Mouse (Mus musculus) brain, embryonic 14.5 days (tissue): Measurements from ENCODE around the gene Egln2. TPM values are rescaled to one million over a fixed set of nuclear protein-coding genes. Genes with fewer than 3 reads are reported as not detected.

Experiments
- DNase-seq: peaks from one replicate; pipeline ENCODE4 v3.0.0-alpha.2; 2011; ENCODE audit warnings: low read depth
- CTCF ChIP-seq: fragments of 200-500 bp; IDR thresholded peaks from 2 replicates; pipeline ENCODE4 v1.5.1; 2012; ENCODE audit warnings: inconsistent platforms, mild to moderate bottlenecking, moderate library complexity, borderline replicate concordance; ENCODE audit not compliant: insufficient read depth, insufficient read length; ENCODE audit errors: extremely low read depth
- POLR2A ChIP-seq: fragments of 200-500 bp; IDR thresholded peaks from 2 replicates; pipeline ENCODE4 v1.6.1; 2012; ENCODE audit warnings: mild to moderate bottlenecking, inconsistent platforms, borderline replicate concordance; ENCODE audit not compliant: poor library complexity, insufficient read depth, insufficient read length, severe bottlenecking; ENCODE audit errors: extremely low read depth
- polyA plus RNA-seq: library from polyadenylated mRNA; depleted of rRNA; stranded (reverse); fragments of >200 nt; gene quantifications from 2 replicates; pipeline ENCODE4 v1.2.3, GENCODE M21; 2012

Gene Egln2
- polyA plus RNA-seq, 1 experiment = 129 TPM

DNA sequence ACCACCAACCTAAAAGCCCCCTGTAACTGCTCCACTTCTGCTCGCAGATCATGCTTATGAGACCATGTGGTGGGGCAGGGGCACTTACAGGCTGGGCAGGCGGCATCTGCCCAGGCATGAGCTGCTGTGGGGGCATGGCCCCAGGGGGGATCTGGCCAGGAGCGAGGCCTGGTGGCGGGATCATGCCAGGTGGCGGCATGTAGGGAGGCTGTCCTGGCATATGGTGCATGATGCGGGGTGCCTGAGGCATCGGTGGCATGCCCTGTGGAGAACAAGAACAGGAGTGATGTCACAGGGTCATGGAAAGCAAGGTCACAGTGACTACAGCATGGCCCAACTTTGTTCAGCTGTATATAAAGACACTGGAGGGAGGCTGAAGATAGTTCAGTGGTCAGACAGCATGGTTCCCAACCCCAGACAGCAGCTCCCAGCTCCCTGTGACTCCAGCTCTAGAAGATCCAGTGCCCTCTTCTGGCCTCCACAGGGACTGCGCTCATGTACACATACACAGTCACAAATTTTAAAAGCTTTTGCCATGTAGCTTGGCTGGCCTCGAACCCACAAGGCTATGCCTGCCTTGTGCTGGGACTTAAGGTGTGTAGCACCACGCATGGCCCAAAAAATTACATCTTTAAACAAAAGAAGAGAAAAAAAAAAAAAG, 22.8 kb upstream of the Egln2 start:
- TF ChIP-seq CTCF = peak; percentile 36; the same call in 1 of the 2 replicates
- TF ChIP-seq POLR2A = no peak
- no peak for DNase-seq

DNA sequence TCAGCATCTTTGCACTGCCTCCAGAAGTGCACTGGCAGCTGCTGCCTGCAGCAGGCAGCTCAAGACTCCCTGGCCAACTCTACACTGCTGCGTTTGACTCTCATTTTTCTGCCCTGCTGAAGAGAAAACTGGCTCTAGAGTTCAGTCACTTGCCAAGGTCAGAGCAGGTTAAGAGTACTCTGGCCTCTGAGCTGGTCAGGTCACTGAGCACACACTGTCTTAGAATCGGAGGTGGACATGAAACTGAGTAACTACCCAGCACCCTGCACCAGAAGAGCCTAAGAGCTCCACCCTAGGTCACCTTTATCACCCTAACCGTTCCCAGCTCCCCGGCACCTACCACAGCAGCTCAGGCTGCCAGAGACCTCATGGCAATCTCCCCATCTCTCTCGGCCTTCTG, 19.4 kb upstream of the Egln2 start:
- DNase-seq = no peak

DNA sequence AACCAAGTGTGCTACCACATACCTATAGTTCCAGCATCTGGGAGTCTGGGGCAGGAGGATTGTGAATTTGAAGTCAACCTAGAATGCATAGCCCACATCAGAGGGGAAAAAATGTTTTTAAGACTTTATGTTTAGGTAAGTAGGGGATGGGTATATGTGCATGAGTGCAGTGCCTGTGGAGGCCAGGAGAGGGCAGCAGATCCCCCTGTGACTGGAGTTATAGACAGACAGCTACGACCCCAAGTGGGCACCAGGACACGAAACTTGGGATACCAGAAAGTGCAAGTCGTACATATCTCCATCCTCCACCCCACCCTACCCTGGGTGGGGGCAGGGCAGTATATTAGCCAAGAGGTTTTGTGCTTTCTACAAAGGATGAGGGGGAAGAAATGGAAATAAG, 18.4 kb upstream of the Egln2 start:
- peak; percentile 40 for DNase-seq
- TF ChIP-seq POLR2A (no peak), CTCF (peak; percentile 73)

More for the DNA sequence above, 19.4 kb upstream of the Egln2 start:
- TF ChIP-seq CTCF (no peak), POLR2A (no peak)

DNA sequence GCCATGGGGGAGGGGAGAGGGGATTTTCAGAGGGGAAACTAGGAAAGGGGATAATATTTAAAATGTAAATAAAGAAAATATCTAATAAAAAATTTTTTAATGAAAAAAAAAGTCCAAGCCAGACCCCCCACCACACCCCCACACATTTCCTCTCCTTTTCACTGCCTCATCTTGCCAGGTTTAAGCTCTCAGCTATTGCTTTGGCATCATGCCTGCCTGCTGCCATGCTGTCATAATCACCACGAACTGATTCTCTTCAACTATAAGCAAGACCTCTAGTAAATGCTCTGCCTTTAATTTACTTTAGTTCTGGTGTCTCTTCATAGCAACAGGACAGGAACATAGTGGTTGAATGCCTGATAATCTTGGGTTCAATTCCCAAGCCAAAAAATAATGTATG, 15.9 kb upstream of the Egln2 start:
- no peak for TF ChIP-seq CTCF
- no peak for TF ChIP-seq POLR2A
- peak; percentile 42 for DNase-seq

DNA sequence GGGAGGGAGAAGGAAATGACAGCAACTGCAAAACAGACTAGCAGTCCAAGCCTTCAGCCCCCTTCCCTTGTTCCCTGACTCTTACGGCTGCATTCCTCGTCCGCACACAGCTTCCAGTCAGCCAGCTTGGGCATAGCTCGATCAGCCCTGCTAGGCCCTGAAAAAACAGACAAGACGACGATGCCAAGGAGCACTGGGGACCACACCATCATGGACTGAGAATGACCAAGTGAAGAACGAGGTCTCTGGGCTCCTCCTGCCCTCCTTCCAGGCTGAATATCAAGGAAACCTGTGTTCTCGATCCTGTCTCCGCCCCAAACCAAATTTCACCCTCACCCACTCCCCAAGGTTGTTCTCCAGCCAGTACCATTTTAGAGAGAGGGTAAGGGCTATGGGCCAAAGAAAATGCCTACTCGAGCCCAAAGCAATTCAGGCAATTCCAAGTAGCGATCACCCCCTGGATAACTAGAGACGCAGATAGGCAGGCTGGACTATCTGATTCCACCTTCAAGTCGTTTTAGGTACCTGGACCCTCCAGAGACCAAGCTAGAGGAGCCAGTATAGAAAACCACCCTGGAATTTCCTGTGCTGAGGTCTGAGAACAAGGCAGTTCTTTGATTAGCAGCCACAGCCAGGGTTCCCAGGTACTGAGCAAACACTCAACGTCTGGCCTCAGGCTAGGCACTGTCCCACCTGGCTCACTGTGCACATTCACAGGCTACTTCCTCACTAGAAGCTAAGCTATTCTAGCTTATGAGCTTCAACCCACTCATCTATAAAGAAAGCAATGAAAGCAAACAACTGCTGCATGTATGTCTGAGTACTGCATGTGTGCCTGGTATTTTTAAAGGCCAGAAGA, 14.5 kb upstream of the Egln2 start, which contains the start of the genes Gm21983 and Mia:
Gm21983 (minus strand) TSS at position 250 of the 859 bp plus-strand sequence.
Mia (minus strand) TSS at position 321 of the 859 bp plus-strand sequence.
- TF ChIP-seq POLR2A = no peak
- no peak for TF ChIP-seq CTCF
- DNase-seq = no peak

DNA sequence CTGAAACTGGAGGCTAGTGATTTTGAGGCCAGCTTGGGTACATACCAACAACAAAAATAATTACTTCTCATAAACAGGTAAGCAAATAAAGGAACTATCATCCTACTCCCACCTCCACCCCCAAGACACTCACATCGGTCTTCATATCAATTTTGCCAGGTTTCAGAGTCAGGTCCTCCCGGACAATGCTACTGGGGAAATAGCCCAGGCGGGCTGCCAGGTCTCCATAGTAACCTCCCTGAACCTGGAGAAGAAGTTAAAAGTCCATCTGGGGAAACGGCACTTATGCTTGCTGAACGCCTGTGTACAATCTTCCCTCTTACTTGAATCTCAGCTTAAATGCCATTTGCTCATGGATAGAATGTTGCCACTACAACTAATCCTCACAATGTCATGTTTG, 13.4 kb upstream of the Egln2 start:
- TF ChIP-seq POLR2A (no peak), CTCF (no peak)
- peak; percentile 55 for DNase-seq

DNA sequence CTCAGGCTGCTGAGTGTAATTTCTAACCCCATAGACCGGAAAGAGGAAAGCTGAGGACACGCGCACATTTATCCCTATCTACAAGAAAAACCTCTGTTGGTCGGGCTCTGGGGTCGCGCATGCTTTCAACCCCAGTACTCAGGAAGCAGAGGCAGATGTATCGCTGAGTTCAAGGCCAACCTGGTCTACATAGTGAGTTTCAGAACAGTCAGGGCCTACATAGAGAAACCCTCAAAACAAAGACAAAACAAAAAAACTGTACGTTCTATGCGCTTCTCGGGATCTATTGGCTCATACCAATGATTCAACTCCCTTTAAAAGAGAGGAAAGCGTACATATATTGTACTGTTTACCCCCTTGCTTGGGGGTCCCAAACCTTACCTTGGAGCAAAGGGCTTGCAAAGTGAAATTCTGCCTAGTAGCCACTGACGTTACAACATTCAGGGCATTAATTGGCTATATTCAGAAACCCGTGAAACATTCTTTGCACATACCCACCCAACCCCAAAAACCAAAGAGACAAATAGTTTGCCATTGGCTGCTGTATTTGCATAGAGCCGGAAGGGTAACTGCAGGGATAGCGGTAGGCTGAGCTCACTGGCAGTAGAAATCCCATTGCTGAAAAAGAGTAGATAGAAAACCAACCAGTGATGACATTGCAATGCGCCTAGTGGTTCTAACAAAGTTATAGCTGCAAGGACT, 12.8 kb upstream of the Egln2 start:
- DNase-seq = no peak
- TF ChIP-seq CTCF = no peak

DNA sequence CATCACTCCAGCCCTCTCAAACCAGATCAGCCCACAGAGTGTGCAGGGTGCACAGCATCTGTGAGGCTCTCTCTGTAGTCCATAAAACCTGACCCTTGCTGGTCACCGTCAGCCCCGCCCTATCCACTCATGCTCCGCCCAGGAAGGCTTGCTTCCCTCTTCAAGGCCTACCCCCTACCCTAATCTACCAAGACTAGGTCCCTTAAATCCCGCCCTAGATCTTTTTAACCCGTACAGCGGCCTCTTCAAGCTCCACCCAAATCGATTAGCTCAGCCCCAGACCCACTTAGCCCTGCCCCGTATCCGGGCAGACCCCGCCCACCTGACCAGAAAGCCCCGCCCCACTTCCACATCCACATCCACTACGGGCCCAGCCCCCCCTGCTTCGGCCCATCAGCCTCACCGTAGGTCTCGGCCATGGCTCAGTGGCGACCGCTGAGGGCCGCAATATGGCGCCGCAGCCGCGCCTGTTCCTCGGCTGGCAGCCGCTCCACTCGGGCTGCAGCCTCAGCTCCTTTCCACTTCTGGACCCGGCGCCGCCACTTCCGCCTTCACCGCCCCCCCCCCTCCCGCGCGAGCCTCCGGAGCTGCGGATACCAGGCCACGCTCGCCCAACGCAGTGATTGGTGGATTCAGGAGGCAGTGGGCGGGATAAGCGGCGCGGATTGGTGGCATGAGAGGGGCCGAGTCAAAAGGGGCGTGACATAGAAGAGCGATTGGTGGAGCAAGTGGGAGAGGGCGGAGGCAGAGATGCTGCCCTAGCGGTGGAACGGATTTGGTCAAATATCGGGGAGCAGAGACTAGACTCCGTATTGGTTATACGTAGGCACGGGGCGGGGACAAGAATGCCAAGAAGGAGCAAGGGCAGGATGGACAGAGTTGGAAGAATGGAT, 12.0 kb upstream of the Egln2 start, which contains the start of gene Rab4b:
Rab4b (minus strand) TSS at position 573 of the 893 bp plus-strand sequence.
- peak; percentile 69; the same call in 1 of the 2 replicates for TF ChIP-seq CTCF
- TF ChIP-seq POLR2A = peak; percentile 60
- peak; percentile 100 for DNase-seq

DNA sequence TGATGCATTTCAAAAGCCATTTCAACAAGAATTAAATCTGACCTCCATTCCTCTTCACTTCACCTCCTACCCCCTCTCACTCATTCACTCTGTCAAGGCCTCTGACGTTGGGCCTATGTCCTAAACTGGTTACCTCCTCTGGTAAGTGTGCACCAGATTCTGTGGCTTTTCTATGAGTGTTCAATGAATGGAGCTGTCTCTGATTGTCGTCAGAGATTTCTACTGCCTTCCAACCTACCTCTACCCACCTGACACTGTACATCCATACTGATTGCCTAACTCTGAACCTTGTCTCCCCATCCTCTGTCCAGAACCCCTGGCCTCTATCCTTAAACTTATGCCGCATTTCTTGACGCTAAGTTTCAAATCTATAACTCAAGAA, 11.3 kb upstream of the Egln2 start:
- no peak for DNase-seq
- TF ChIP-seq POLR2A (no peak), CTCF (no peak)

DNA sequence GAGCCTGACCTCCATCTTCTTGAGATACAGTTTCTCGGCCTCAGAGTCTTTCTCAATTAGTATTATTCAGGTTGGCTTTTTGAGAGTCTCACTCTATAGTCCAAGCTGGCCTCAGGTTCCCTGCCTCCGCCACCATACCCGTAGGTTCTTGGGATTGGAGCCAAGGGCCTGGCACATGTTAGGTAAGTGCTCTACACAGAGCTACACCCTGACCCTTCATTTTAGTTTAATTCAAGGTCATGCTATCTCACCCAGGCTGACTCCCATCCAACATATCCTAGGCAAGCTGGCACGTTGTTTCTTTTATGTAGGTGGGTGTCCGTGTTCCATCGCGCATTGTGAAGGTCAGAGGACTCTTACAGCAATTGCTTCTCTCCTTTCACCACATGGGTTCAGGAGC, 8.3 kb upstream of the Egln2 start:
- TF ChIP-seq POLR2A (no peak), CTCF (no peak)
- DNase-seq = no peak

DNA sequence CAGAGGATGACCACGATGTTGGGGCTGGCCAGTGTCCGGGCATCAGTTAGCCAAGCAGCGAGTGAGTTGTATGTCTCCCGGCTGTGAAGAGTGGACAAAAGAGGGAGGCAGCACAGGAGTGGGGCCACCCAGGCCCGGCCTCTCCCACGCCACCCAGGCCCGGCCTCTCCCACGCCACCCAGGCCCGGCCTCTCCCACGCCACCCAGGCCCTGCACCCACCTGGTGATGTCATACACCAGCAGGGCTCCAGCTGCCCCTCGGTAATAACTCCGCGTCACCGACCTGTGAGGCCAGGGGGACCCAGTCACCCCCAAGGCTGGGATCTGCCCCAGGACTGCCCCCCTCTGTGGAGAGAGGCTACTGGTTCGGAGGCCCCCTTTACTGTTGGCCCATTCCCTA, 7.9 kb upstream of the Egln2 start:
- no peak for TF ChIP-seq POLR2A
- TF ChIP-seq CTCF = no peak
- DNase-seq = no peak

DNA sequence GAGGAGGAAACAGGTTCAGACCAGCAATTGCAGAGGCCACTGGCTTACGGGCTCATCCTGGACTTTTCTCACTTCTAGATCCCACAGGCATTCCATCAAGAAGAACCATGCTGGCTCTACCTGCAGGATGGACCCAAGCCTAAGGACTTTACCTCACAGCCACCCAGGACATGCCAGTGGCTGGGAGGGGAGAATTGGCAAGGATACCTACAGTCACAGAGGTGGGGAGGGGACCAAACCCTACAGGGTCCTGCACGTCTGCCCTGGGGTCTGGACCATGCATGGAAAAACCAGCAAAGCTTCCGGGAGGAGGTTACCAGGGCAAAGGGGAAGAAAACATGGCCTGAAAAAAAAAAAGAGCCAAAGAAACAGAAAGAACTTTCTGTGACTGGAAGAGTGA, 4.4 kb upstream of the Egln2 start:
- DNase-seq = no peak
- TF ChIP-seq CTCF = no peak
- TF ChIP-seq POLR2A = no peak
